In the genomic region with DNA sequence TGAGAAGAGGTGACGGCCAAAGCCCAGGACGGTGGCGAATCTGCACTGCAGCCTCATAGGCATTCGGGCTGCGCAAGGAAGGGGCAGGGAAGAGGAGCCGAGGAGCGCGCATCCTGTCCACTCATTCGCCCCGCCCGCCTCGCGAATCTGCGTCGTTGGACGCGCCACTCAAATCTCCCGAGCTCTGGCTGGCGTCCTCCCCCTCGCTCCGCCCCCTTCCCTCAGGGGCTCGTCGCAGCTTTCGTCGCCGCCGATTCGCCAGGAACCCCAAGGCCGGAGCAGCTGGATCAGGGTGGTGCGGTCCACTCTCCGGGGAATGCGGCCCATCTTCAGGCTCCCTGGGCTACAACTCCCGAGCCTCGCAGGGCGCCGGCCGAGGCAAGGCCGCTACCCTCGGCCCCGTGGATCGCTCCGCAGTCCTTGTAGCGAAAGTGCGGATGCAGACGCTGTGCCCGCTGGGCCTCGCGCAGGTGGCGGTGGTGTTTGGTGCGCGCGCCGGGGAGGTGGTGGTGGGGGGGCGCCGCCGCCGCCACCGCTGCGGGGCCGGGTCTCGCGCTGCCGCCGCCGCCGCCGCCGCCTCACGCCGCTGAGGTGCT, we compare ENCODE assay signal across 8 mouse cellular contexts. TPM values are rescaled to one million over a fixed set of nuclear protein-coding genes. Genes with fewer than 3 reads are reported as not detected.
A peak's percentile ranks its signal among the peaks of the same experiment; 100 is the strongest.
DNase-seq lines count a peak whose midpoint lies in the region; ATAC-seq lines count a peak whose summit lies in the region.

No protein-coding gene starts in this region.

- H3K9me3 ChIP-seq in hindbrain, embryonic 12.5 days (replicated peaks): no peaks in the 10 kb centered on the region

- peak overlapping the region; percentile 94 for H3K4me3 ChIP-seq in hindbrain, embryonic 12.5 days

- peak overlapping the region; percentile 85 for H3K4me2 ChIP-seq in hindbrain, embryonic 12.5 days (replicated peaks)

- H3K9ac ChIP-seq in hindbrain, embryonic 12.5 days: peak overlapping the region; percentile 95

- H3K27ac ChIP-seq in hindbrain, embryonic 12.5 days: peak overlapping the region; percentile 92

- no peaks in the 10 kb centered on the region for H3K27me3 ChIP-seq in hindbrain, embryonic 12.5 days

- H3K4me1 ChIP-seq in hindbrain, embryonic 12.5 days: peaks cover 11% of the 10 kb centered on the region

- H3K36me3 ChIP-seq in hindbrain, embryonic 12.5 days: peaks cover 26% of the 10 kb centered on the region

- peak; percentile 98 for DNase-seq in MN1 (ENCODE audit: low spot score)
- DNase-seq in cerebellum, adult 9-10 months: peak; percentile 97
- DNase-seq in frontal cortex, adult 2 months (ENCODE audit: extremely low spot score in 1 of 2, low spot score in 1 of 2): peak; percentile 92 to 97
- peak; percentile 97 to 98 for DNase-seq in layer of hippocampus, postnatal 14 days (ENCODE audit: low spot score in 2 of 2)
- DNase-seq in lung, postnatal 14 days: peak; percentile 97
- peak; percentile 96 for DNase-seq in retina, adult 2 months (ENCODE audit: low read depth, low spot score)
- peak; percentile 95 to 96 for DNase-seq in thymus, postnatal 36 days

- peak; percentile 91 for ATAC-seq in hindbrain, embryonic 12.5 days (ENCODE audit: low FRiP score)

- WGBS in hindbrain, embryonic 12.5 days: under 1% methylated on average over 69 of the region's 70 CpGs

RNA-seq across cellular contexts. Expression of a gene that starts 0.5 kb away (rescaled TPM):
- 20.2 and 21.8 TPM in 2 replicates for polyA plus RNA-seq in frontal cortex, adult 2 months (2012; rRNA removed)
- polyA plus RNA-seq in hindbrain, embryonic 12.5 days (2016; fragmentation: Nextera tagmentation; extraction: Ambion mirVana): 19.8 and 23.4 TPM in 2 replicates
- total RNA-seq in layer of hippocampus, postnatal 14 days (2021): 10 to 100 TPM; 38.2 to 41.8 TPM

RNA-seq across cellular contexts. Expression of a gene that starts 7.4 kb away (rescaled TPM):
- polyA plus RNA-seq in frontal cortex, adult 2 months (2012; rRNA removed): 19.9 and 20.6 TPM in 2 replicates
- polyA plus RNA-seq in hindbrain, embryonic 12.5 days (2016; fragmentation: Nextera tagmentation; extraction: Ambion mirVana): 9.6 and 10.0 TPM in 2 replicates
- total RNA-seq in layer of hippocampus, postnatal 14 days (2021): 10 to 100 TPM; 22.4 to 22.7 TPM

RNA-seq across cellular contexts. Expression of a gene that starts 8.4 kb away (rescaled TPM):
- 0.06 TPM in 1 of 2 replicates, not detected in the other for polyA plus RNA-seq in frontal cortex, adult 2 months (2012; rRNA removed)
- polyA plus RNA-seq in hindbrain, embryonic 12.5 days (2016; fragmentation: Nextera tagmentation; extraction: Ambion mirVana): not detected in 2 replicates
- 1 to 10 TPM; 4.1 to 4.7 TPM for total RNA-seq in layer of hippocampus, postnatal 14 days (2021)

RNA-seq across cellular contexts. Expression of a gene that starts 23.4 kb away (rescaled TPM):
- 15.7 and 17.3 TPM in 2 replicates for polyA plus RNA-seq in frontal cortex, adult 2 months (2012; rRNA removed)
- 8.6 and 8.8 TPM in 2 replicates for polyA plus RNA-seq in hindbrain, embryonic 12.5 days (2016; fragmentation: Nextera tagmentation; extraction: Ambion mirVana)
- 1 to 10 TPM; 5.9 to 6.6 TPM for total RNA-seq in layer of hippocampus, postnatal 14 days (2021)

RNA-seq across cellular contexts. Expression of a gene that starts 32.6 kb away (rescaled TPM):
- 58.3 and 62.6 TPM in 2 replicates for polyA plus RNA-seq in frontal cortex, adult 2 months (2012; rRNA removed)
- polyA plus RNA-seq in hindbrain, embryonic 12.5 days (2016; fragmentation: Nextera tagmentation; extraction: Ambion mirVana): 10.7 and 11.4 TPM in 2 replicates
- 10 to 100 TPM; 73.0 to 73.5 TPM for total RNA-seq in layer of hippocampus, postnatal 14 days (2021)

Comparison
In these comparisons a context has a peak if more than half of its experiments do, and no peak if none do; other contexts are left out.
1. Peak in every context shown above with its lines: DNase-seq, ATAC-seq, H3K4me3 ChIP-seq and H3K27ac ChIP-seq.